Mouse (Mus musculus): ENCODE data around the gene Gje1.

DNA sequence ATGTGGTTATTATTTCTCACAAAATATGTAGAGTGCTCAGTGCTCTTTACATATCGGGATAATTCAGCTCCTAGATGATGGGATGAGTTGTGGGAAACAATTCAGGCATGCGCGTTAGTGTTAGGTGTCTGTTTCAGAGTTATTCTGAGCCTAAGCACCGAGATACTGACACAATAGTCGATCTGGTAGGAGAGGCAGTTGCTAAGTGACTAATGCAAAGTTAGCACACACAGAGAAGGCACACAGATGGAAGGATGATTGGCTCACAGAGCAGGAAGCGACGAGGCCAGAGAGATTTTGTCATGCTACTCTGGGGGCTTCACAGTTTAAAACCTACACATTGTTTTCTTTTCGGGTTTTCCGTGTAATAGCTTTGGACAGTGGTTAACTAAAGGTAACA lies 7.7 kb upstream of the Gje1 start:
- TF ChIP-seq TAL1 (IDR thresholded peaks at IDR 0.05; ENCODE audit: low read length) (no peak), GATA1 (IDR thresholded peaks at IDR 0.05; ENCODE audit: low read length) (no peak)

All from erythroblast, embryonic 14.5 days (primary cell).